Mouse (Mus musculus): ENCODE data around the gene Peli1. TPM values are rescaled to one million over a fixed set of nuclear protein-coding genes. Genes with fewer than 3 reads are reported as not detected.

Peli1 gene
- polyA plus RNA-seq, 1 experiment from 2014 or later = 9.8 TPM

DNA sequence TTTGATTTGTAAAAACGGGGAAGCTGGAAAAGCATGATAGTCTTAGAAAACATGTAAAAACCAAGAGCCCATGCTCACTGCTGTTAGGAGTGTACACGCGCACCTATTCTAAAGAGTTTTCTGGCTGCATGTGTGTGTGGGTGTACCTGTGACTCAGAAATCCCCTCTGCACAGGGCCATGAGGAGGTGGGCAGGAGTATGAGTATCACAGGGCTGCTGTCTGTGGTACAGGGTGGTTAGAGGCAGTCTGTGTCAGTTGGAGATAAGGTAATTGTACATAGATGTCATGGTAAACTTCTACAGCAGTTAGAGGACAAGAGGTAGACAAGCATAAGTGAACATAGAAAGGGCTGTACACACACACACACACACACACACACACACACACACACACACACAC is 81.2 kb downstream of the Peli1 start:
- Histone ChIP-seq H3K9me3 (ENCODE audit: low read length) (peaks cover 13% of the 10 kb centered on the region), H3K36me3 (replicated peaks; ENCODE audit: insufficient read depth, low read length) (no peaks in the 10 kb centered on the region), H3K27me3 (ENCODE audit: insufficient read depth, low read length) (no peaks in the 10 kb centered on the region), H3K27ac (ENCODE audit: low read depth) (no peak overlapping the region), H3K4me1 (ENCODE audit: insufficient read depth) (0 out of 2 replicates have a peak, but pooled peaks cover 4% of the 10 kb centered on the region), H3K4me3 (ENCODE audit: low read depth, low read length) (no peak overlapping the region), H3K9ac (replicated peaks) (no peak overlapping the region), H3K4me2 (ENCODE audit: low read depth, low read length) (no peak overlapping the region)
- ATAC-seq (peak; percentile 33; the same call in 1 of the 2 replicates), DNase-seq (no peak)
- TF ChIP-seq EP300 (IDR thresholded peaks at IDR 0.05; ENCODE audit: low read depth) (no peak), CTCF (IDR thresholded peaks at IDR 0.05; ENCODE audit: low read depth) (no peak)
- 59% methylated on average over 3 of the region's 3 CpGs for WGBS (ENCODE audit: insufficient replicate concordance)

DNA sequence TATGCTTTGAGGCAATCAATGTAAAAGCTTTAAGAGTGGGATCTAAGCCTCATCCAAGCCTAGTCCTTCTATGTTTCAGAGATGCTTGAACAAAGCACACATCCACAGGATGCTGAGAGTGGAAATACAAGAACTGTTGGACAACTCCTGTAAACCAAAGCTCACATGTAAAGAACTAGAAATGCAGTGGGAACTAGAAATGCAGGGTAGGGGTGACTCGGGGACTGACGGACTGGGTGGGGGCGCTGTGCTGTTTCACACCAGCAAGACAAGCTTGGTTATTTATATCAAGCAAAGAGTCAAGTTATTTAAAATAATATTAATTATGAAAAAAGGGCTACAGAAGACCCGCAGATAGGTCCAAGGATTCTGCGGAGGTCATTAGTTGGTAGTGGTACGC is 82.8 kb downstream of the Peli1 start:
- peaks cover 7% of the 10 kb centered on the region; the same call in 1 of the 2 replicates for H3K4me1 ChIP-seq (ENCODE audit: insufficient read depth)
- DNase-seq (no peak), ATAC-seq (no peak)
- no peak overlapping the region for H3K9ac ChIP-seq (replicated peaks)
- H3K27ac ChIP-seq (ENCODE audit: low read depth) = peak overlapping the region; percentile 17; the same call in 1 of the 2 replicates
- no peaks in the 10 kb centered on the region for H3K36me3 ChIP-seq (replicated peaks; ENCODE audit: insufficient read depth, low read length)
- no peak overlapping the region for H3K4me2 ChIP-seq (ENCODE audit: low read depth, low read length)
- TF ChIP-seq CTCF (IDR thresholded peaks at IDR 0.05; ENCODE audit: low read depth) (0 out of 2 replicates have a peak, but pooled peaks have one; percentile 10), EP300 (IDR thresholded peaks at IDR 0.05; ENCODE audit: low read depth) (no peak)
- 80% methylated on average over 6 of the region's 6 CpGs for WGBS (ENCODE audit: insufficient replicate concordance)
- peaks cover 11% of the 10 kb centered on the region for H3K9me3 ChIP-seq (ENCODE audit: low read length)
- no peaks in the 10 kb centered on the region for H3K27me3 ChIP-seq (ENCODE audit: insufficient read depth, low read length)
- H3K4me3 ChIP-seq (ENCODE audit: low read depth, low read length) = no peak overlapping the region

DNA sequence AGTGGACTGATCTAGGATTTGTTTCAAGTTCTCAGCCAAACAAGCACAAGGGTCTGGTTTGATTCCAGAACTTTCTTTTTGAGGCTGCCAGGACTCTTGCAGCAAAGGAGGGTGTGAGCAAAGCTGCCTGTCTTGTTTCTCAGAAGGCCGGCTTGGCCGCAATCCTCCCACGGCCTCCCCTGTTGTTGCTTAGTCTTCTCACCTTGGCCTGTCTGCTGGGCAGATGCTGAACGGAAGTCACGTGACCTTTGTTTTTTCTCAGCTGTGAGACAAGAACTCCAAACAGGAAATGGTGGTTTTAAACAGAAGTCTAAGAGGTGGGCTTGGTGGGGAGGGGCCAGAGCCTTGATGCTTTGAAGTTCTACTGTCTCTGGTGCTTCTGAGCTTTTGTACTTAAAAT is 83.3 kb downstream of the Peli1 start:
- H3K9ac ChIP-seq (replicated peaks) = no peak overlapping the region
- 22% methylated on average over 5 of the region's 5 CpGs for WGBS (ENCODE audit: insufficient replicate concordance)
- no peak overlapping the region for H3K4me2 ChIP-seq (ENCODE audit: low read depth, low read length)
- no peak overlapping the region for H3K4me3 ChIP-seq (ENCODE audit: low read depth, low read length)
- no peaks in the 10 kb centered on the region for H3K36me3 ChIP-seq (replicated peaks; ENCODE audit: insufficient read depth, low read length)
- ATAC-seq = peak; percentile 51; the same call in 1 of the 2 replicates
- no peaks in the 10 kb centered on the region for H3K27me3 ChIP-seq (ENCODE audit: insufficient read depth, low read length)
- peak overlapping the region; percentile 17; the same call in 1 of the 2 replicates for H3K27ac ChIP-seq (ENCODE audit: low read depth)
- peaks cover 6% of the 10 kb centered on the region for H3K9me3 ChIP-seq (ENCODE audit: low read length)
- TF ChIP-seq EP300 (IDR thresholded peaks at IDR 0.05; ENCODE audit: low read depth) (0 out of 2 replicates have a peak, but pooled peaks have one; percentile 8), CTCF (IDR thresholded peaks at IDR 0.05; ENCODE audit: low read depth) (no peak)
- DNase-seq = peak; percentile 41
- peaks cover 7% of the 10 kb centered on the region; the same call in 1 of the 2 replicates for H3K4me1 ChIP-seq (ENCODE audit: insufficient read depth)

DNA sequence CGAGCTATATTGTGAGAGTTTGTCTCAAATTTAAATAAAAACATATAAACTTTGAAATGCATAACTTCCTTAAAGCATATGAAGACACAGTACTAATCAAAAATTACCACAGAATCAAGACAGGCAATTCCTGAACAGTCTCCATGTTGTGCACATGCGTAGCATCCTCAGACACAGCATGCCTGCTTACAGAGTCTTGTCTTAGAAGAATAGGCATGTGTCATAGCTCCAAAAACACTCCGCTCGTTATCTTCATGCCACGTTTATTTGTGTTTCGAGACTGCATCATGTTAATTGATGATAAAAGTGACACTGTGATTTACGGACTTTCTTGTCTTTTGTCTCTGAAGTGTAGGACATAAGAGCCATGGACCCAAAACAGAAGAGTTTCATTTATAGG is 84.0 kb downstream of the Peli1 start:
- no peak overlapping the region for H3K27ac ChIP-seq (ENCODE audit: low read depth)
- peaks cover 7% of the 10 kb centered on the region; the same call in 1 of the 2 replicates for H3K4me1 ChIP-seq (ENCODE audit: insufficient read depth)
- no peaks in the 10 kb centered on the region; the same call in 1 of the 2 replicates for H3K9me3 ChIP-seq (ENCODE audit: low read length)
- TF ChIP-seq EP300 (IDR thresholded peaks at IDR 0.05; ENCODE audit: low read depth) = no peak
- TF ChIP-seq CTCF (IDR thresholded peaks at IDR 0.05; ENCODE audit: low read depth) = no peak
- no peak overlapping the region for H3K9ac ChIP-seq (replicated peaks)
- H3K4me2 ChIP-seq (ENCODE audit: low read depth, low read length) = no peak overlapping the region
- no peak overlapping the region for H3K4me3 ChIP-seq (ENCODE audit: low read depth, low read length)
- no peaks in the 10 kb centered on the region for H3K27me3 ChIP-seq (ENCODE audit: insufficient read depth, low read length)
- ATAC-seq = no peak
- H3K36me3 ChIP-seq (replicated peaks; ENCODE audit: insufficient read depth, low read length) = no peaks in the 10 kb centered on the region
- 67% methylated on average over 7 of the region's 7 CpGs for WGBS (ENCODE audit: insufficient replicate concordance)
- DNase-seq = no peak

DNA sequence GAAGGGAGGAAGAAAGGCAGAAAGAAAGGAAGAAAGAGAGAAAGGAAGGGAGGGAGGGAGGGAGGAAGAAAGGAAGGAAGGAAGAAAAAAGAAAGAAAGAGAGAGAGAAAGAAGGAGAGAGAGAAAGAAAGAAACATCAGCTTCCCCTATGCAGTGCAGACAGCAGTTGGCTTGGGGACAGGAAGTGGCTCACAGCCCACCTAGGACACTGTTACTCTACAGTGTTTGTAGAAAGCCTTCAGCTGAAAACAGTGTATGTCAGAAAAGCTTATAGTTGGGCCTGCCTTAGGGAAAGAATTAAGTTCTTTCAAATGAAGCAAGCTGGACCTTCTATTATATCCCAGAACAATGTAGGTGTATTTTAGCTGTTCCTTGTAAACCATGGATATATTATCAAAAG is 85.4 kb downstream of the Peli1 start:
- TF ChIP-seq EP300 (IDR thresholded peaks at IDR 0.05; ENCODE audit: low read depth) (no peak), CTCF (IDR thresholded peaks at IDR 0.05; ENCODE audit: low read depth) (no peak)
- DNase-seq = no peak
- no peak overlapping the region for H3K4me2 ChIP-seq (ENCODE audit: low read depth, low read length)
- H3K4me3 ChIP-seq (ENCODE audit: low read depth, low read length) = no peak overlapping the region
- peaks cover 7% of the 10 kb centered on the region; the same call in 1 of the 2 replicates for H3K4me1 ChIP-seq (ENCODE audit: insufficient read depth)
- no peak for ATAC-seq
- H3K27ac ChIP-seq (ENCODE audit: low read depth) = no peak overlapping the region
- no peaks in the 10 kb centered on the region for H3K9me3 ChIP-seq (ENCODE audit: low read length)
- no peaks in the 10 kb centered on the region for H3K36me3 ChIP-seq (replicated peaks; ENCODE audit: insufficient read depth, low read length)
- no peaks in the 10 kb centered on the region for H3K27me3 ChIP-seq (ENCODE audit: insufficient read depth, low read length)
- no peak overlapping the region for H3K9ac ChIP-seq (replicated peaks)

DNA sequence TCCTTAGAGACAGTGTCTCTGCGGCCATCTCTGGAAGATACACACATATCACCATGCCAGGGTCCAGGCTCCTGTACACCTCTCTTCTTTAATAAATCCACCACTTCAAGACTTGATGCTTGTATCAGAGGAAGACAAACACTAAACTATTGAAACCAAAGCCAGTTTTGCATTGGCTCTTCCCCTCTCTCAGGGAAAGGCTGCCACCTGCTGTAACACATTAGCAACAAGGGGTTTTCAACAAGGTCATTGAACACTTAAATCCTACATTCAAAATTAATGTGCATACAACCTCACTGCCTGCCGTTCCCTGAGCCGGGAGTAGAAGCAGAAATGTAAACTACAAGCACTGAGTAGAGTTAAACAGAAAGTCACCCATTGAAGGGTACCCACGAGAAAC is 87.3 kb downstream of the Peli1 start:
- no peak for ATAC-seq
- Histone ChIP-seq H3K4me2 (ENCODE audit: low read depth, low read length) (no peak overlapping the region), H3K9me3 (ENCODE audit: low read length) (no peaks in the 10 kb centered on the region), H3K4me1 (ENCODE audit: insufficient read depth) (peaks cover 13% of the 10 kb centered on the region), H3K9ac (replicated peaks) (no peak overlapping the region), H3K27me3 (ENCODE audit: insufficient read depth, low read length) (no peaks in the 10 kb centered on the region), H3K27ac (ENCODE audit: low read depth) (no peak overlapping the region), H3K4me3 (ENCODE audit: low read depth, low read length) (no peak overlapping the region), H3K36me3 (replicated peaks; ENCODE audit: insufficient read depth, low read length) (no peaks in the 10 kb centered on the region)
- peak; percentile 34 for DNase-seq
- 26% methylated on average over 4 of the region's 4 CpGs for WGBS (ENCODE audit: insufficient replicate concordance)
- TF ChIP-seq CTCF (IDR thresholded peaks at IDR 0.05; ENCODE audit: low read depth) = peak; percentile 84
- no peak for TF ChIP-seq EP300 (IDR thresholded peaks at IDR 0.05; ENCODE audit: low read depth)
